Mouse (Mus musculus) heart, postnatal 0 days (tissue): ENCODE results near the gene Dnaaf3.

Experiments used
- CTCF ChIP-seq: IDR thresholded peaks from 2 replicates; pipeline ENCODE4 v1.5.1; 2016; ENCODE audit warnings: antibody characterized with exemption, control low read depth, low read depth
- EP300 ChIP-seq: IDR thresholded peaks from 2 replicates; pipeline ENCODE4 v1.6.1; 2016; ENCODE audit warnings: antibody characterized with exemption, low read depth

- no peak for TF ChIP-seq CTCF
- no peak for TF ChIP-seq EP300
These were observed 8.8 kb downstream of the Dnaaf3 start for GRCm38 (mm10) chr7:4523205-4524130.
